Mouse (Mus musculus): ENCODE data around the gene Fyb. TPM values are rescaled to one million over a fixed set of nuclear protein-coding genes. Genes with fewer than 3 reads are reported as not detected.

Fyb gene
- polyA plus RNA-seq, 1 experiment from 2014 or later, result 3.9 TPM

GRCm38 (mm10) chr15:6598626-6599025, 76.0 kb downstream of the Fyb start:
- no peak overlapping the region for H3K4me3 ChIP-seq (ENCODE audit: control insufficient read depth in 1 of 2, insufficient read depth in 1 of 2, low read depth in 1 of 2, low read length in 2 of 2)
- no peaks in the 10 kb centered on the region for H3K9me3 ChIP-seq (ENCODE audit: control insufficient read depth, low read length)
- H3K27me3 ChIP-seq (ENCODE audit: control insufficient read depth, insufficient read depth, low read length), result no peaks in the 10 kb centered on the region
- H3K9ac ChIP-seq (ENCODE audit: low read length), result no peak overlapping the region
- WGBS, result 66% methylated on average over 3 of the region's 3 CpGs
- no peak for ATAC-seq (ENCODE audit: insufficient number of reproducible peaks, insufficient read depth, low FRiP score, low read depth)
- H3K4me2 ChIP-seq (ENCODE audit: low read length), result no peak overlapping the region
- H3K27ac ChIP-seq (replicated peaks in 1 of 2; ENCODE audit: control insufficient read depth in 1 of 2, insufficient read depth in 1 of 2, low read depth in 2 of 2, low read length in 2 of 2), result no peak overlapping the region
- no peaks in the 10 kb centered on the region for H3K36me3 ChIP-seq (ENCODE audit: control insufficient read depth, insufficient read depth, low read length)
- H3K4me1 ChIP-seq (ENCODE audit: control insufficient read depth in 2 of 2, insufficient read depth in 2 of 2, low read length in 2 of 2), result no peaks in the 10 kb centered on the region

- H3K4me1 ChIP-seq (ENCODE audit: control insufficient read depth in 2 of 2, insufficient read depth in 2 of 2, low read length in 2 of 2), result no peaks in the 10 kb centered on the region
- H3K9ac ChIP-seq (ENCODE audit: low read length), result no peak overlapping the region
- no peak overlapping the region for H3K4me2 ChIP-seq (ENCODE audit: low read length)
- no peaks in the 10 kb centered on the region for H3K36me3 ChIP-seq (ENCODE audit: control insufficient read depth, insufficient read depth, low read length)
- H3K27me3 ChIP-seq (ENCODE audit: control insufficient read depth, insufficient read depth, low read length), result no peaks in the 10 kb centered on the region
- 64% methylated on average over 1 of the region's 1 CpGs for WGBS
- no peak for ATAC-seq (ENCODE audit: insufficient number of reproducible peaks, insufficient read depth, low FRiP score, low read depth)
- no peak overlapping the region for H3K4me3 ChIP-seq (ENCODE audit: control insufficient read depth in 1 of 2, insufficient read depth in 1 of 2, low read depth in 1 of 2, low read length in 2 of 2)
- no peaks in the 10 kb centered on the region for H3K9me3 ChIP-seq (ENCODE audit: control insufficient read depth, low read length)
- H3K27ac ChIP-seq (replicated peaks in 1 of 2; ENCODE audit: control insufficient read depth in 1 of 2, insufficient read depth in 1 of 2, low read depth in 2 of 2, low read length in 2 of 2), result no peak overlapping the region
Observed at GRCm38 (mm10) chr15:6600314-6600713, 77.7 kb downstream of the Fyb start.

GRCm38 (mm10) chr15:6601330-6601729, 78.7 kb downstream of the Fyb start:
- 57% methylated on average over 6 of the region's 6 CpGs for WGBS
- Histone ChIP-seq H3K4me2 (ENCODE audit: low read length) (no peak overlapping the region), H3K4me3 (ENCODE audit: control insufficient read depth in 1 of 2, insufficient read depth in 1 of 2, low read depth in 1 of 2, low read length in 2 of 2) (no peak overlapping the region), H3K27me3 (ENCODE audit: control insufficient read depth, insufficient read depth, low read length) (no peaks in the 10 kb centered on the region), H3K9me3 (ENCODE audit: control insufficient read depth, low read length) (no peaks in the 10 kb centered on the region), H3K9ac (ENCODE audit: low read length) (no peak overlapping the region), H3K27ac (replicated peaks in 1 of 2; ENCODE audit: control insufficient read depth in 1 of 2, insufficient read depth in 1 of 2, low read depth in 2 of 2, low read length in 2 of 2) (no peak overlapping the region), H3K4me1 (ENCODE audit: control insufficient read depth in 2 of 2, insufficient read depth in 2 of 2, low read length in 2 of 2) (no peaks in the 10 kb centered on the region), H3K36me3 (ENCODE audit: control insufficient read depth, insufficient read depth, low read length) (no peaks in the 10 kb centered on the region)
- ATAC-seq (ENCODE audit: insufficient number of reproducible peaks, insufficient read depth, low FRiP score, low read depth), result no peak

GRCm38 (mm10) chr15:6602003-6602402, 79.3 kb downstream of the Fyb start:
- no peaks in the 10 kb centered on the region for H3K36me3 ChIP-seq (ENCODE audit: control insufficient read depth, insufficient read depth, low read length)
- H3K27ac ChIP-seq (replicated peaks in 1 of 2; ENCODE audit: control insufficient read depth in 1 of 2, insufficient read depth in 1 of 2, low read depth in 2 of 2, low read length in 2 of 2), result no peak overlapping the region
- no peak overlapping the region for H3K4me3 ChIP-seq (ENCODE audit: control insufficient read depth in 1 of 2, insufficient read depth in 1 of 2, low read depth in 1 of 2, low read length in 2 of 2)
- 81% methylated on average over 4 of the region's 4 CpGs for WGBS
- no peak for ATAC-seq (ENCODE audit: insufficient number of reproducible peaks, insufficient read depth, low FRiP score, low read depth)
- no peak overlapping the region for H3K4me2 ChIP-seq (ENCODE audit: low read length)
- no peaks in the 10 kb centered on the region for H3K27me3 ChIP-seq (ENCODE audit: control insufficient read depth, insufficient read depth, low read length)
- no peaks in the 10 kb centered on the region for H3K9me3 ChIP-seq (ENCODE audit: control insufficient read depth, low read length)
- no peaks in the 10 kb centered on the region for H3K4me1 ChIP-seq (ENCODE audit: control insufficient read depth in 2 of 2, insufficient read depth in 2 of 2, low read length in 2 of 2)
- H3K9ac ChIP-seq (ENCODE audit: low read length), result no peak overlapping the region

GRCm38 (mm10) chr15:6610703-6611102, 88.0 kb downstream of the Fyb start:
- no peaks in the 10 kb centered on the region for H3K4me1 ChIP-seq (ENCODE audit: control insufficient read depth in 2 of 2, insufficient read depth in 2 of 2, low read length in 2 of 2)
- H3K27me3 ChIP-seq (ENCODE audit: control insufficient read depth, insufficient read depth, low read length), result no peaks in the 10 kb centered on the region
- no peaks in the 10 kb centered on the region for H3K9me3 ChIP-seq (ENCODE audit: control insufficient read depth, low read length)
- no peak overlapping the region for H3K27ac ChIP-seq (replicated peaks in 1 of 2; ENCODE audit: control insufficient read depth in 1 of 2, insufficient read depth in 1 of 2, low read depth in 2 of 2, low read length in 2 of 2)
- no peaks in the 10 kb centered on the region for H3K36me3 ChIP-seq (ENCODE audit: control insufficient read depth, insufficient read depth, low read length)
- 74% methylated on average over 5 of the region's 5 CpGs for WGBS
- no peak overlapping the region for H3K4me3 ChIP-seq (ENCODE audit: control insufficient read depth in 1 of 2, insufficient read depth in 1 of 2, low read depth in 1 of 2, low read length in 2 of 2)
- no peak overlapping the region for H3K9ac ChIP-seq (ENCODE audit: low read length)
- no peak for ATAC-seq (ENCODE audit: insufficient number of reproducible peaks, insufficient read depth, low FRiP score, low read depth)
- no peak overlapping the region for H3K4me2 ChIP-seq (ENCODE audit: low read length)

GRCm38 (mm10) chr15:6612835-6613234, 90.2 kb downstream of the Fyb start:
- 80% methylated on average over 3 of the region's 3 CpGs for WGBS
- no peak for ATAC-seq (ENCODE audit: insufficient number of reproducible peaks, insufficient read depth, low FRiP score, low read depth)
- Histone ChIP-seq H3K27ac (replicated peaks in 1 of 2; ENCODE audit: control insufficient read depth in 1 of 2, insufficient read depth in 1 of 2, low read depth in 2 of 2, low read length in 2 of 2) (no peak overlapping the region), H3K27me3 (ENCODE audit: control insufficient read depth, insufficient read depth, low read length) (no peaks in the 10 kb centered on the region), H3K4me1 (ENCODE audit: control insufficient read depth in 2 of 2, insufficient read depth in 2 of 2, low read length in 2 of 2) (no peaks in the 10 kb centered on the region), H3K36me3 (ENCODE audit: control insufficient read depth, insufficient read depth, low read length) (no peaks in the 10 kb centered on the region), H3K4me3 (ENCODE audit: control insufficient read depth in 1 of 2, insufficient read depth in 1 of 2, low read depth in 1 of 2, low read length in 2 of 2) (no peak overlapping the region), H3K4me2 (ENCODE audit: low read length) (no peak overlapping the region), H3K9me3 (ENCODE audit: control insufficient read depth, low read length) (no peaks in the 10 kb centered on the region), H3K9ac (ENCODE audit: low read length) (no peak overlapping the region)

- H3K4me2 ChIP-seq (ENCODE audit: low read length), result no peak overlapping the region
- no peaks in the 10 kb centered on the region for H3K9me3 ChIP-seq (ENCODE audit: control insufficient read depth, low read length)
- no peaks in the 10 kb centered on the region for H3K4me1 ChIP-seq (ENCODE audit: control insufficient read depth in 2 of 2, insufficient read depth in 2 of 2, low read length in 2 of 2)
- no peak for ATAC-seq (ENCODE audit: insufficient number of reproducible peaks, insufficient read depth, low FRiP score, low read depth)
- H3K27ac ChIP-seq (replicated peaks in 1 of 2; ENCODE audit: control insufficient read depth in 1 of 2, insufficient read depth in 1 of 2, low read depth in 2 of 2, low read length in 2 of 2), result no peak overlapping the region
- no peaks in the 10 kb centered on the region for H3K36me3 ChIP-seq (ENCODE audit: control insufficient read depth, insufficient read depth, low read length)
- H3K27me3 ChIP-seq (ENCODE audit: control insufficient read depth, insufficient read depth, low read length), result no peaks in the 10 kb centered on the region
- WGBS, result 67% methylated on average over 5 of the region's 5 CpGs
- no peak overlapping the region for H3K4me3 ChIP-seq (ENCODE audit: control insufficient read depth in 1 of 2, insufficient read depth in 1 of 2, low read depth in 1 of 2, low read length in 2 of 2)
- H3K9ac ChIP-seq (ENCODE audit: low read length), result no peak overlapping the region
Observed at GRCm38 (mm10) chr15:6616382-6617149, 93.9 kb downstream of the Fyb start.

Data from heart, embryonic 14.5 days (tissue).